Mouse (Mus musculus) heart, postnatal 0 days (tissue): ENCODE measurements around the gene Lpar1. TPM values are rescaled to one million over a fixed set of nuclear protein-coding genes. Genes with fewer than 3 reads are reported as not detected.

Experiments
- ATAC-seq: fragments of 200-750 bp; cut with Nextera tagmentation; 2 replicates; pipeline ENCODE4 v1.8.0; 2017; ENCODE audit warnings: low read depth, moderate number of reproducible peaks, moderate library complexity; ENCODE audit not compliant: insufficient read depth
- DNase-seq: peaks from one replicate; pipeline ENCODE4 v3.0.0-alpha.2; 2016; ENCODE audit warnings: low spot score
- H3K27ac ChIP-seq: fragments of 300-500 bp; sonication (generic); 2 replicates; pipeline ENCODE4 v1.5.1; 2014; ENCODE audit warnings: low read depth, mild to moderate bottlenecking
- H3K27me3 ChIP-seq: fragments of 300-500 bp; sonication (generic); 2 replicates; pipeline ENCODE4 v1.6.1; 2014; ENCODE audit warnings: low read length, mixed read lengths; ENCODE audit not compliant: control insufficient read depth, insufficient read depth
- H3K36me3 ChIP-seq: fragments of 300-500 bp; sonication (generic); replicated peaks from 2 replicates; pipeline ENCODE4 v1.6.1; 2014; ENCODE audit warnings: low read length, mixed read lengths; ENCODE audit not compliant: control insufficient read depth, insufficient read depth
- H3K4me1 ChIP-seq: fragments of 300-500 bp; sonication (generic); 2 replicates; pipeline ENCODE4 v1.6.1; 2014; ENCODE audit warnings: antibody characterized with exemption; ENCODE audit not compliant: control insufficient read depth, insufficient read depth
- H3K4me2 ChIP-seq: fragments of 300-500 bp; sonication (generic); 2 replicates; pipeline ENCODE4 v1.6.1; 2014; ENCODE audit warnings: low read depth, mild to moderate bottlenecking, low read length, moderate library complexity
- H3K4me3 ChIP-seq: fragments of 300-500 bp; sonication (generic); 2 replicates; pipeline ENCODE4 v1.5.1; 2014; ENCODE audit warnings: low read depth, low read length
- H3K9ac ChIP-seq: fragments of 300-500 bp; sonication (generic); replicated peaks from 2 replicates; pipeline ENCODE4 v1.6.1; 2014; ENCODE audit warnings: low read depth, low read length, mixed read lengths
- H3K9me3 ChIP-seq: fragments of 300-500 bp; sonication (generic); replicated peaks from 2 replicates; pipeline ENCODE4 v1.6.1; 2016; ENCODE audit warnings: low read length; ENCODE audit not compliant: control insufficient read depth
- CTCF ChIP-seq: IDR thresholded peaks from 2 replicates; pipeline ENCODE4 v1.5.1; 2016; ENCODE audit warnings: antibody characterized with exemption, control low read depth, low read depth
- EP300 ChIP-seq: IDR thresholded peaks from 2 replicates; pipeline ENCODE4 v1.6.1; 2016; ENCODE audit warnings: antibody characterized with exemption, low read depth
- WGBS: fragments of 180-500 bp; shearing (Covaris S2); extraction: QIAGEN DNeasy Blood & Tissue Kit; methylation state at CpG from one replicate; pipeline ENCODE4 v1.1.7; 2014; 5-methylcytosine and 5-hydroxymethylcytosine counted together
- polyA plus RNA-seq: library from polyadenylated mRNA; unstranded; fragments of >200 nt; fragmentation: Nextera tagmentation; extraction: Ambion mirVana; gene quantifications from 2 replicates; pipeline ENCODE4 v1.2.1, GENCODE M21; 2015
- total RNA-seq: library from RNA; depleted of rRNA; stranded (reverse); fragments of >200 nt; gene quantifications from 2 replicates; pipeline ENCODE4 v1.2.3, GENCODE M21; 2014; ENCODE audit warnings: low replicate concordance

The Lpar1 gene
- total and polyA plus RNA-seq, 2 experiments from 2014 or later: 11.6 to 13.3 TPM

GRCm38 (mm10) chr4:58577382-58578048 is 23.8 kb upstream of the Lpar1 start:
- Histone ChIP-seq H3K9me3 (no peaks in the 10 kb centered on the region), H3K4me2 (no peak overlapping the region), H3K36me3 (no peaks in the 10 kb centered on the region), H3K27ac (0 out of 2 replicates have a peak overlapping the region, but pooled peaks have one; percentile 3), H3K27me3 (no peaks in the 10 kb centered on the region), H3K9ac (no peak overlapping the region), H3K4me1 (no peaks in the 10 kb centered on the region), H3K4me3 (no peak overlapping the region)
- ATAC-seq (no peak), DNase-seq (no peak)
- WGBS: 42% methylated on average over 5 of the region's 5 CpGs
- TF ChIP-seq CTCF (no peak), EP300 (no peak)

- Histone ChIP-seq H3K27me3 (no peaks in the 10 kb centered on the region), H3K36me3 (no peaks in the 10 kb centered on the region), H3K4me2 (no peak overlapping the region), H3K4me1 (no peaks in the 10 kb centered on the region), H3K4me3 (no peak overlapping the region), H3K9ac (no peak overlapping the region), H3K27ac (no peak overlapping the region), H3K9me3 (no peaks in the 10 kb centered on the region)
- ATAC-seq (no peak), DNase-seq (no peak)
- WGBS: 77% methylated on average over 6 of the region's 6 CpGs
- TF ChIP-seq EP300: no peak
- TF ChIP-seq CTCF: no peak
These were observed 22.1 kb upstream of the Lpar1 start for GRCm38 (mm10) chr4:58575831-58576230.

- Histone ChIP-seq H3K36me3 (no peaks in the 10 kb centered on the region), H3K27ac (no peak overlapping the region), H3K4me3 (no peak overlapping the region), H3K27me3 (no peaks in the 10 kb centered on the region), H3K4me2 (no peak overlapping the region), H3K9me3 (no peaks in the 10 kb centered on the region), H3K9ac (no peak overlapping the region), H3K4me1 (no peaks in the 10 kb centered on the region)
- DNase-seq: no peak
- WGBS: 74% methylated on average over 6 of the region's 6 CpGs
- ATAC-seq: no peak
- TF ChIP-seq CTCF (no peak), EP300 (no peak)
These were observed 20.3 kb upstream of the Lpar1 start for GRCm38 (mm10) chr4:58574024-58574423.

- Histone ChIP-seq H3K4me3 (no peak overlapping the region), H3K27ac (no peak overlapping the region), H3K27me3 (no peaks in the 10 kb centered on the region), H3K9me3 (no peaks in the 10 kb centered on the region), H3K4me2 (no peak overlapping the region), H3K36me3 (no peaks in the 10 kb centered on the region), H3K9ac (no peak overlapping the region), H3K4me1 (no peaks in the 10 kb centered on the region)
- no peak for TF ChIP-seq EP300
- TF ChIP-seq CTCF: no peak
- WGBS: 67% methylated on average over 2 of the region's 2 CpGs
- no peak for ATAC-seq
- no peak for DNase-seq
These were observed 18.7 kb upstream of the Lpar1 start for GRCm38 (mm10) chr4:58572446-58572845.

- ATAC-seq: no peak
- H3K4me3 ChIP-seq: no peak overlapping the region
- 29% methylated on average over 3 of the region's 3 CpGs for WGBS
- no peak overlapping the region for H3K9ac ChIP-seq
- H3K4me1 ChIP-seq: no peaks in the 10 kb centered on the region
- TF ChIP-seq CTCF: no peak
- H3K27me3 ChIP-seq: no peaks in the 10 kb centered on the region
- no peaks in the 10 kb centered on the region for H3K36me3 ChIP-seq
- no peaks in the 10 kb centered on the region for H3K9me3 ChIP-seq
- no peak overlapping the region for H3K4me2 ChIP-seq
- DNase-seq: no peak
- no peak overlapping the region for H3K27ac ChIP-seq
These were observed 18.0 kb upstream of the Lpar1 start for GRCm38 (mm10) chr4:58571661-58572060.

- no peak for ATAC-seq
- H3K4me3 ChIP-seq: no peak overlapping the region
- WGBS: 38% methylated on average over 1 of the region's 1 CpGs
- no peaks in the 10 kb centered on the region for H3K4me1 ChIP-seq
- no peaks in the 10 kb centered on the region for H3K27me3 ChIP-seq
- H3K4me2 ChIP-seq: no peak overlapping the region
- no peak for TF ChIP-seq EP300
- no peak for TF ChIP-seq CTCF
- H3K27ac ChIP-seq: no peak overlapping the region
- DNase-seq: no peak
- H3K36me3 ChIP-seq: no peaks in the 10 kb centered on the region
- no peak overlapping the region for H3K9ac ChIP-seq
- H3K9me3 ChIP-seq: no peaks in the 10 kb centered on the region
These were observed 17.5 kb upstream of the Lpar1 start for GRCm38 (mm10) chr4:58571232-58571631.
